Mouse (Mus musculus): ENCODE data around the gene Ptbp2. TPM values are rescaled to one million over a fixed set of nuclear protein-coding genes. Genes with fewer than 3 reads are reported as not detected.

Ptbp2 gene
- total and polyA plus RNA-seq, 3 experiments, result 17.7 to 35.9 (median 29.8) TPM

GRCm38 (mm10) chr3:119745801-119746200 is 38.5 kb downstream of the Ptbp2 start:
- Histone ChIP-seq H3K36me3 (replicated peaks in 1 of 2; ENCODE audit: control insufficient read depth in 1 of 2, insufficient read depth in 1 of 2, low read length in 1 of 2) (peaks cover 14 to 48% of the 10 kb centered on the region in 2 experiments), H3K27ac (ENCODE audit: insufficient read depth, low read depth) (no peak overlapping the region), H3K9ac (ENCODE audit: insufficient read depth, low read depth) (no peak overlapping the region), H3K4me3 (replicated peaks in 1 of 3; ENCODE audit: low read depth in 2 of 3, low read length in 2 of 3, poor library complexity in 1 of 3) (no peak overlapping the region), H3K9me3 (replicated peaks; ENCODE audit: low read length) (no peaks in the 10 kb centered on the region), H3K27me3 (replicated peaks) (no peaks in the 10 kb centered on the region), H3K79me2 (replicated peaks; ENCODE audit: control insufficient read depth, extremely low read depth, insufficient read depth, poor library complexity, severe bottlenecking) (no peaks in the 10 kb centered on the region), H3K4me1 (ENCODE audit: control insufficient read depth in 1 of 2, insufficient read depth in 2 of 2) (no peaks in the 10 kb centered on the region), H3K4me2 (ENCODE audit: insufficient read depth, low read depth, poor library complexity, severe bottlenecking) (no peak overlapping the region)
- dilution Hi-C loops (cut with MboI; ENCODE audit: extremely low pct_ligation_motif_present, extremely low pct_unique_long_range_greater_than_20kb, low sequenced_read_pairs), result no loop called here
- TF ChIP-seq PAX5 (IDR thresholded peaks at IDR 0.05; ENCODE audit: low read length), result no peak
- no peak for TF ChIP-seq EP300 (IDR thresholded peaks at IDR 0.05; ENCODE audit: low read length)
- TF ChIP-seq KAT2A (IDR thresholded peaks at IDR 0.05; ENCODE audit: insufficient replicate concordance, low read length), result no peak
- no peak for TF ChIP-seq HCFC1 (IDR thresholded peaks at IDR 0.05; ENCODE audit: low read depth, low read length)
- no peak for TF ChIP-seq POLR2AphosphoS2 (IDR thresholded peaks at IDR 0.05; ENCODE audit: low read depth, low read length)
- in situ Hi-C loops (cut with MboI; ENCODE audit: low pct_ligation_motif_present, low pct_unique_long_range_greater_than_20kb, low sequenced_read_pairs), result no loop called here
- no peak for DNase-seq (ENCODE audit: extremely low read depth)

- no peak overlapping the region for H3K4me2 ChIP-seq (ENCODE audit: insufficient read depth, low read depth, poor library complexity, severe bottlenecking)
- no peaks in the 10 kb centered on the region for H3K4me1 ChIP-seq (ENCODE audit: control insufficient read depth in 1 of 2, insufficient read depth in 2 of 2)
- no peak overlapping the region for H3K9ac ChIP-seq (ENCODE audit: insufficient read depth, low read depth)
- no peak for TF ChIP-seq EP300 (IDR thresholded peaks at IDR 0.05; ENCODE audit: low read length)
- no peak for TF ChIP-seq MXI1 (IDR thresholded peaks at IDR 0.05; ENCODE audit: low read depth, low read length)
- peaks cover 7 to 39% of the 10 kb centered on the region in 2 experiments for H3K36me3 ChIP-seq (replicated peaks in 1 of 2; ENCODE audit: control insufficient read depth in 1 of 2, insufficient read depth in 1 of 2, low read length in 1 of 2)
- no peaks in the 10 kb centered on the region for H3K9me3 ChIP-seq (replicated peaks; ENCODE audit: low read length)
- in situ Hi-C loops (cut with MboI; ENCODE audit: low pct_ligation_motif_present, low pct_unique_long_range_greater_than_20kb, low sequenced_read_pairs) (no loop called here), dilution Hi-C loops (cut with MboI; ENCODE audit: extremely low pct_ligation_motif_present, extremely low pct_unique_long_range_greater_than_20kb, low sequenced_read_pairs) (no loop called here)
- H3K27ac ChIP-seq (ENCODE audit: insufficient read depth, low read depth), result no peak overlapping the region
- DNase-seq (ENCODE audit: extremely low read depth), result no peak
- no peak overlapping the region for H3K4me3 ChIP-seq (replicated peaks in 1 of 3; ENCODE audit: low read depth in 2 of 3, low read length in 2 of 3, poor library complexity in 1 of 3)
- no peaks in the 10 kb centered on the region for H3K79me2 ChIP-seq (replicated peaks; ENCODE audit: control insufficient read depth, extremely low read depth, insufficient read depth, poor library complexity, severe bottlenecking)
- no peaks in the 10 kb centered on the region for H3K27me3 ChIP-seq (replicated peaks)
Observed at GRCm38 (mm10) chr3:119729863-119730262, 54.4 kb downstream of the Ptbp2 start.

GRCm38 (mm10) chr3:119712066-119712465 is 72.2 kb downstream of the Ptbp2 start:
- Histone ChIP-seq H3K79me2 (replicated peaks; ENCODE audit: control insufficient read depth, extremely low read depth, insufficient read depth, poor library complexity, severe bottlenecking) (no peaks in the 10 kb centered on the region), H3K27me3 (replicated peaks) (no peaks in the 10 kb centered on the region), H3K9me3 (replicated peaks; ENCODE audit: low read length) (no peaks in the 10 kb centered on the region), H3K4me3 (replicated peaks in 1 of 3; ENCODE audit: low read depth in 2 of 3, low read length in 2 of 3, poor library complexity in 1 of 3) (no peak overlapping the region), H3K4me2 (ENCODE audit: insufficient read depth, low read depth, poor library complexity, severe bottlenecking) (no peak overlapping the region), H3K4me1 (ENCODE audit: control insufficient read depth in 1 of 2, insufficient read depth in 2 of 2) (no peaks in the 10 kb centered on the region), H3K9ac (ENCODE audit: insufficient read depth, low read depth) (no peak overlapping the region), H3K27ac (ENCODE audit: insufficient read depth, low read depth) (no peak overlapping the region), H3K36me3 (replicated peaks in 1 of 2; ENCODE audit: control insufficient read depth in 1 of 2, insufficient read depth in 1 of 2, low read length in 1 of 2) (peaks cover 3 to 17% of the 10 kb centered on the region in 2 experiments)
- DNase-seq (ENCODE audit: extremely low read depth), result no peak
- in situ Hi-C loops (cut with MboI; ENCODE audit: low pct_ligation_motif_present, low pct_unique_long_range_greater_than_20kb, low sequenced_read_pairs) (no loop called here), dilution Hi-C loops (cut with MboI; ENCODE audit: extremely low pct_ligation_motif_present, extremely low pct_unique_long_range_greater_than_20kb, low sequenced_read_pairs) (no loop called here)
- no peak for TF ChIP-seq GABPA (IDR thresholded peaks at IDR 0.05; ENCODE audit: insufficient replicate concordance, low read depth, low read length)
- TF ChIP-seq TCF12 (IDR thresholded peaks at IDR 0.05; ENCODE audit: low read depth, low read length), result no peak
- no peak for TF ChIP-seq RAD21 (IDR thresholded peaks at IDR 0.05; ENCODE audit: low read depth, low read length)

Data from CH12.LX (cell line).